Mouse (Mus musculus): ENCODE measurements at regions not wholly inside any gene's neighbourhood (a gene's known extent, or its start where the extent isn't known, plus 50 kb on each side); places are given as distances from the start of the nearest gene placed in this dataset.

DNA sequence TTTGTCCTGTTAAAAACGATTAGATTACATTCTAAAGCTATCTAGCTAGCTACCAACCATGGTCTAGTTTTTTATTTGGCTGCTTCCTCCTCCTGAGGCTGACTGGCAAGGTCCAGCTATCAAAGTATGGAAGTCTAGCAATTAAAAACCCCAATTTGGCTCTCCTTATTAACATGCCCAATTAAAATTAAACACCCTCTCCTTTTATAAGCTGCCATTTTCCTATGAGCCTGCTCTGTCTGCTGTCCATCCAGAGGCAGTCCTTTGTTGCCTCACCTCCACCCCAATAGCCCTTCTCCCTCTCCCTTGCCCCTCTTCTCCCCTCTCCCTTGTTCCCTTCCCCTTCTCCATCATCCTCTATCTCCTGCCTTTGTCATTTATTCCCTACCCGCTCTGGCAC is 169.7 kb downstream of the Gja1 start:
- Histone ChIP-seq H3K9ac (replicated peaks; ENCODE audit: low read length) (no peak overlapping the region), H3K4me3 (replicated peaks; ENCODE audit: low read depth, low read length) (no peak overlapping the region), H3K9me3 (ENCODE audit: control insufficient read depth, low read length) (no peaks in the 10 kb centered on the region), H3K27ac (replicated peaks; ENCODE audit: low read depth, low read length) (no peak overlapping the region), H3K4me1 (ENCODE audit: control insufficient read depth, insufficient read depth, low read length) (no peaks in the 10 kb centered on the region), H3K27me3 (ENCODE audit: control insufficient read depth, insufficient read depth, low read length) (no peaks in the 10 kb centered on the region), H3K36me3 (ENCODE audit: control insufficient read depth, insufficient read depth, low read length) (no peaks in the 10 kb centered on the region), H3K4me2 (ENCODE audit: low read length) (no peak overlapping the region)
- ATAC-seq (ENCODE audit: low FRiP score, low TSS enrichment): no peak
- DNase-seq: no peak
- 55% methylated on average over 2 of the region's 2 CpGs for WGBS

DNA sequence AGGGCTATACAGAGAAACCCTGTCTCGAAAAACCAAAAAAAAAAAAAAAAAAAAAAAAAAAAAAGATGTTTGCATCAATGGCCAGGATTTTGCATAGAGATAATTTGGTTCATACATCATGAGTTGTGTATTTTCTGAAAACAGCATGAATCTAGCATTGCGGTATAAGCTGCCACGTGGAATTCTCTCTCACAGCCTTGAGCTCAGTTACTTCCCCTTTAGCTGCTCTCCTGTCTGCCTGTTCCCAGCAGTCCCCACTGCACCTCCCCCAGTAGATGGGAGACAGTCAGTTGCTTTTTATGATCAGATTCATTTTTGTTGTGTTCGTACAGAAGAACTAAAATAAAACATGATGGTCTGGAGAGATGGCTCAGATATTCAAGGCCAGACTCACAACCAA is 170.7 kb downstream of the Gja1 start:
- Histone ChIP-seq H3K9ac (replicated peaks; ENCODE audit: low read length) (no peak overlapping the region), H3K4me3 (replicated peaks; ENCODE audit: low read depth, low read length) (no peak overlapping the region), H3K36me3 (ENCODE audit: control insufficient read depth, insufficient read depth, low read length) (no peaks in the 10 kb centered on the region), H3K4me2 (ENCODE audit: low read length) (no peak overlapping the region), H3K4me1 (ENCODE audit: control insufficient read depth, insufficient read depth, low read length) (no peaks in the 10 kb centered on the region), H3K27ac (replicated peaks; ENCODE audit: low read depth, low read length) (no peak overlapping the region), H3K27me3 (ENCODE audit: control insufficient read depth, insufficient read depth, low read length) (no peaks in the 10 kb centered on the region), H3K9me3 (ENCODE audit: control insufficient read depth, low read length) (no peaks in the 10 kb centered on the region)
- WGBS: 90% methylated on average over 3 of the region's 4 CpGs
- ATAC-seq (ENCODE audit: low FRiP score, low TSS enrichment) (no peak), DNase-seq (no peak)

DNA sequence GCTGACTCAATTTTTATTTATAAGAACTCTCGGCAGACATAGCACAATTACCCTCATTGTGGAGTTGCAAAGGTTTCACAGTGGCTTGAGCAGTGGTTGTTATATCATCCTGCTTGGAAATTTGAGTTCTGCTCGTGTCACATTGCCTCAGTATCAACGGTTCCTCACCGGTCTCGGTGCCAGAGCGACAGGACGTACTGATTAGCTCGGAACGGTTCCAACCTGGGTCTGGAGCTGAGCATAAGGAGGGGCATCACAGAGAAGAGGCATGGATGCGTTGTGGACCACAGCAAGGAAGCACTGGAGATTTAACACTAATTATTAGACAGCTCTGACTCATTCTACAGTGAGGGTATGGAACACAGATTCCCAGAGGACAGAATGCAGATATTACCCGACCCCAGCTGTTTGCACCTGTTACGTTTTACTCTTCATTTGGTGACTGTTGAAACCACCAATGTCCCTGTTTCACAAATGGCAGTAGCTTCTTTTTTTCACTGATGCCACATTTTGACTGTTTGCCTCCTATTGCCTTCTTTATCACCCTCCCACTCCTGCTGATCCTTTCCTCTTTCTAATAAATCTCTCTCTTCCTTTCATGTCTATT is 189.8 kb downstream of the Gja1 start:
- Histone ChIP-seq H3K27me3 (ENCODE audit: control insufficient read depth, insufficient read depth, low read length) (no peaks in the 10 kb centered on the region), H3K27ac (replicated peaks; ENCODE audit: low read depth, low read length) (no peak overlapping the region), H3K9me3 (ENCODE audit: control insufficient read depth, low read length) (no peaks in the 10 kb centered on the region), H3K4me3 (replicated peaks; ENCODE audit: low read depth, low read length) (no peak overlapping the region), H3K36me3 (ENCODE audit: control insufficient read depth, insufficient read depth, low read length) (no peaks in the 10 kb centered on the region), H3K9ac (replicated peaks; ENCODE audit: low read length) (no peak overlapping the region), H3K4me2 (ENCODE audit: low read length) (no peak overlapping the region), H3K4me1 (ENCODE audit: control insufficient read depth, insufficient read depth, low read length) (no peaks in the 10 kb centered on the region)
- ATAC-seq (ENCODE audit: low FRiP score, low TSS enrichment) (no peak), DNase-seq (no peak)
- WGBS: 94% methylated on average over 12 of the region's 12 CpGs

- Histone ChIP-seq H3K27ac (replicated peaks; ENCODE audit: low read depth, low read length) (no peak overlapping the region), H3K27me3 (ENCODE audit: control insufficient read depth, insufficient read depth, low read length) (no peaks in the 10 kb centered on the region), H3K9me3 (ENCODE audit: control insufficient read depth, low read length) (no peaks in the 10 kb centered on the region), H3K9ac (replicated peaks; ENCODE audit: low read length) (no peak overlapping the region), H3K4me3 (replicated peaks; ENCODE audit: low read depth, low read length) (no peak overlapping the region), H3K4me2 (ENCODE audit: low read length) (no peak overlapping the region), H3K36me3 (ENCODE audit: control insufficient read depth, insufficient read depth, low read length) (no peaks in the 10 kb centered on the region), H3K4me1 (ENCODE audit: control insufficient read depth, insufficient read depth, low read length) (no peaks in the 10 kb centered on the region)
- ATAC-seq (ENCODE audit: low FRiP score, low TSS enrichment) (no peak), DNase-seq (no peak)
- WGBS: 84% methylated on average over 6 of the region's 6 CpGs
These were observed 204.9 kb downstream of the Gja1 start for GRCm38 (mm10) chr10:56582065-56582464.

DNA sequence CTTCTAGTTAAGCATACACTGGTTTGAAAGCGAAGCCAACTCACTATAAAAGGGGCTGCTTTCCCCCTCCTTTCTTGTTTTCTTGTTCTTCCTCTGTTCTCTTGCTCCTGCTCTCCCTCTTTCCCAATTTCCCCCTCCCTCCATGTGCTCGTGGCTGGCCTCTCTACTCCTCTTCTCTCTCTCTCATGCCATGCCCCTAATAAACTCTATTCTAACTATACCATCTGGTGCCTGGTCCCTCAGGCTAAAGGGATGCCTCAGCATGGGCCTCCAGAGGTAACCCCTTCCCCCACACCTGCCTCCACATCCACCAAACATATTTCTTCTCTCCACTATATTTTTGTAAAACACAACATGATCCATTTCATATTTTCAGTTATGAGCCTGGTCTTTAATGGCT is 210.1 kb downstream of the Gja1 start:
- ATAC-seq (ENCODE audit: low FRiP score, low TSS enrichment) (peak; percentile 22; the same call in 1 of the 2 replicates), DNase-seq (no peak)
- no peak overlapping the region for H3K9ac ChIP-seq (replicated peaks; ENCODE audit: low read length)
- no peaks in the 10 kb centered on the region for H3K4me1 ChIP-seq (ENCODE audit: control insufficient read depth, insufficient read depth, low read length)
- no peaks in the 10 kb centered on the region for H3K36me3 ChIP-seq (ENCODE audit: control insufficient read depth, insufficient read depth, low read length)
- WGBS: 64% methylated on average over 2 of the region's 2 CpGs
- no peak overlapping the region for H3K4me3 ChIP-seq (replicated peaks; ENCODE audit: low read depth, low read length)
- no peak overlapping the region for H3K27ac ChIP-seq (replicated peaks; ENCODE audit: low read depth, low read length)
- H3K9me3 ChIP-seq (ENCODE audit: control insufficient read depth, low read length): no peaks in the 10 kb centered on the region
- H3K4me2 ChIP-seq (ENCODE audit: low read length): no peak overlapping the region
- no peaks in the 10 kb centered on the region for H3K27me3 ChIP-seq (ENCODE audit: control insufficient read depth, insufficient read depth, low read length)

DNA sequence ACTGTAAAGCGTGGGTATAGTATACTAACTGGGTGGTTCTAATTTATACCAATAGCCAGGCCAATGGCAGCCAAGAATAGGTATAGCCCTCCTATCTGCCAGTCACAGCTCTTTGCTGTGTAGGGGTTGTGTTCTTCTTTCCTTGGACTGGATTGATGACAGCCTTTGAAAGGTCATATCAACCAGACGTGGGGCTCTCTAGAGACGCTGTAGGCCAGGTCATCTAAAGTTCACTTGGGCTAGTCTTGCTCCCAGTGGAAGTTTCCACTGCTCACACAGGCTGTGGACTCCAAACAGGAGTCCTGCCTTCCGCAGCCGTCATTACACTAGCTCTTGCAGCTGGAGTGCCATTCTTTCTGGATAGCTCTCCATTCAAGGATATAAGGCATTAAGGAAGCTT is 220.3 kb downstream of the Gja1 start:
- H3K9me3 ChIP-seq (ENCODE audit: control insufficient read depth, low read length): no peaks in the 10 kb centered on the region
- DNase-seq (no peak), ATAC-seq (ENCODE audit: low FRiP score, low TSS enrichment) (no peak)
- no peak overlapping the region for H3K4me2 ChIP-seq (ENCODE audit: low read length)
- H3K4me3 ChIP-seq (replicated peaks; ENCODE audit: low read depth, low read length): no peak overlapping the region
- H3K36me3 ChIP-seq (ENCODE audit: control insufficient read depth, insufficient read depth, low read length): no peaks in the 10 kb centered on the region
- WGBS: 86% methylated on average over 5 of the region's 5 CpGs
- no peak overlapping the region for H3K27ac ChIP-seq (replicated peaks; ENCODE audit: low read depth, low read length)
- H3K4me1 ChIP-seq (ENCODE audit: control insufficient read depth, insufficient read depth, low read length): no peaks in the 10 kb centered on the region
- H3K27me3 ChIP-seq (ENCODE audit: control insufficient read depth, insufficient read depth, low read length): no peaks in the 10 kb centered on the region
- H3K9ac ChIP-seq (replicated peaks; ENCODE audit: low read length): no peak overlapping the region

GRCm38 (mm10) chr10:56598191-56598590 is 221.1 kb downstream of the Gja1 start:
- Histone ChIP-seq H3K9me3 (ENCODE audit: control insufficient read depth, low read length) (no peaks in the 10 kb centered on the region), H3K4me3 (replicated peaks; ENCODE audit: low read depth, low read length) (no peak overlapping the region), H3K9ac (replicated peaks; ENCODE audit: low read length) (no peak overlapping the region), H3K27ac (replicated peaks; ENCODE audit: low read depth, low read length) (no peak overlapping the region), H3K4me2 (ENCODE audit: low read length) (no peak overlapping the region), H3K4me1 (ENCODE audit: control insufficient read depth, insufficient read depth, low read length) (no peaks in the 10 kb centered on the region), H3K27me3 (ENCODE audit: control insufficient read depth, insufficient read depth, low read length) (no peaks in the 10 kb centered on the region), H3K36me3 (ENCODE audit: control insufficient read depth, insufficient read depth, low read length) (no peaks in the 10 kb centered on the region)
- DNase-seq: no peak
- no peak for ATAC-seq (ENCODE audit: low FRiP score, low TSS enrichment)
- WGBS: 85% methylated on average over 3 of the region's 3 CpGs

- Histone ChIP-seq H3K9ac (replicated peaks; ENCODE audit: low read length) (no peak overlapping the region), H3K9me3 (ENCODE audit: control insufficient read depth, low read length) (no peaks in the 10 kb centered on the region), H3K36me3 (ENCODE audit: control insufficient read depth, insufficient read depth, low read length) (no peaks in the 10 kb centered on the region), H3K27ac (replicated peaks; ENCODE audit: low read depth, low read length) (no peak overlapping the region), H3K4me2 (ENCODE audit: low read length) (no peak overlapping the region), H3K4me1 (ENCODE audit: control insufficient read depth, insufficient read depth, low read length) (no peaks in the 10 kb centered on the region), H3K27me3 (ENCODE audit: control insufficient read depth, insufficient read depth, low read length) (no peaks in the 10 kb centered on the region), H3K4me3 (replicated peaks; ENCODE audit: low read depth, low read length) (no peak overlapping the region)
- 87% methylated on average over 4 of the region's 4 CpGs for WGBS
- DNase-seq (no peak), ATAC-seq (ENCODE audit: low FRiP score, low TSS enrichment) (no peak)
These were observed 222.8 kb downstream of the Gja1 start for GRCm38 (mm10) chr10:56599923-56600322.

- DNase-seq (peak; percentile 2), ATAC-seq (ENCODE audit: low FRiP score, low TSS enrichment) (no peak)
- H3K36me3 ChIP-seq (ENCODE audit: control insufficient read depth, insufficient read depth, low read length): no peaks in the 10 kb centered on the region
- no peaks in the 10 kb centered on the region for H3K4me1 ChIP-seq (ENCODE audit: control insufficient read depth, insufficient read depth, low read length)
- 85% methylated on average over 8 of the region's 8 CpGs for WGBS
- no peak overlapping the region for H3K9ac ChIP-seq (replicated peaks; ENCODE audit: low read length)
- H3K27ac ChIP-seq (replicated peaks; ENCODE audit: low read depth, low read length): no peak overlapping the region
- H3K4me3 ChIP-seq (replicated peaks; ENCODE audit: low read depth, low read length): no peak overlapping the region
- no peak overlapping the region for H3K4me2 ChIP-seq (ENCODE audit: low read length)
- no peaks in the 10 kb centered on the region for H3K9me3 ChIP-seq (ENCODE audit: control insufficient read depth, low read length)
- H3K27me3 ChIP-seq (ENCODE audit: control insufficient read depth, insufficient read depth, low read length): no peaks in the 10 kb centered on the region
These were observed 234.6 kb downstream of the Gja1 start for GRCm38 (mm10) chr10:56611564-56612288.
